Mouse (Mus musculus): ENCODE data around the gene Prkar2a. TPM values are rescaled to one million over a fixed set of nuclear protein-coding genes. Genes with fewer than 3 reads are reported as not detected.

Prkar2a gene
- polyA plus RNA-seq, 2 experiments: 18.5 to 33.6 TPM

- H3K9ac ChIP-seq (ENCODE audit: low read depth, low read length, severe bottlenecking): no peak overlapping the region
- no peak for TF ChIP-seq POLR2A (IDR thresholded peaks at IDR 0.05; ENCODE audit: borderline replicate concordance, extremely low read depth, insufficient read depth, insufficient read length)
- no peaks in the 10 kb centered on the region for H3K4me1 ChIP-seq (ENCODE audit: control insufficient read depth, insufficient read depth, low read length)
- H3K4me2 ChIP-seq (replicated peaks; ENCODE audit: low read depth, low read length, severe bottlenecking): no peak overlapping the region
- no peaks in the 10 kb centered on the region for H3K9me3 ChIP-seq (ENCODE audit: control insufficient read depth, low read length)
- H3K27ac ChIP-seq (replicated peaks; ENCODE audit: low read depth, low read length): no peak overlapping the region
- ATAC-seq (ENCODE audit: low FRiP score, low read depth) (no peak), DNase-seq (ENCODE audit: low spot score) (no peak)
- H3K4me3 ChIP-seq (replicated peaks; ENCODE audit: low read length): no peak overlapping the region
- no peaks in the 10 kb centered on the region for H3K27me3 ChIP-seq (ENCODE audit: control insufficient read depth, insufficient read depth, low read length)
- 51% methylated on average over 2 of the region's 2 CpGs for WGBS
- peaks cover 33% of the 10 kb centered on the region for H3K36me3 ChIP-seq (ENCODE audit: control insufficient read depth, insufficient read depth, low read length)
These were observed 16.0 kb upstream of the Prkar2a start for GRCm38 (mm10) chr9:108673151-108673550.

GRCm38 (mm10) chr9:108680026-108680425, 9.1 kb upstream of the Prkar2a start:
- ATAC-seq (ENCODE audit: low FRiP score, low read depth): no peak
- no peaks in the 10 kb centered on the region for H3K27me3 ChIP-seq (ENCODE audit: control insufficient read depth, insufficient read depth, low read length)
- H3K36me3 ChIP-seq (ENCODE audit: control insufficient read depth, insufficient read depth, low read length): peaks cover 31% of the 10 kb centered on the region
- no peak for DNase-seq (ENCODE audit: low spot score)
- no peak overlapping the region for H3K4me3 ChIP-seq (replicated peaks; ENCODE audit: low read length)
- no peaks in the 10 kb centered on the region for H3K4me1 ChIP-seq (ENCODE audit: control insufficient read depth, insufficient read depth, low read length)
- no peak overlapping the region for H3K4me2 ChIP-seq (replicated peaks; ENCODE audit: low read depth, low read length, severe bottlenecking)
- no peaks in the 10 kb centered on the region for H3K9me3 ChIP-seq (ENCODE audit: control insufficient read depth, low read length)
- H3K27ac ChIP-seq (replicated peaks; ENCODE audit: low read depth, low read length): no peak overlapping the region
- 89% methylated on average over 15 of the region's 15 CpGs for WGBS
- no peak overlapping the region for H3K9ac ChIP-seq (ENCODE audit: low read depth, low read length, severe bottlenecking)
- TF ChIP-seq POLR2A (IDR thresholded peaks at IDR 0.05; ENCODE audit: borderline replicate concordance, extremely low read depth, insufficient read depth, insufficient read length): no peak

DNA sequence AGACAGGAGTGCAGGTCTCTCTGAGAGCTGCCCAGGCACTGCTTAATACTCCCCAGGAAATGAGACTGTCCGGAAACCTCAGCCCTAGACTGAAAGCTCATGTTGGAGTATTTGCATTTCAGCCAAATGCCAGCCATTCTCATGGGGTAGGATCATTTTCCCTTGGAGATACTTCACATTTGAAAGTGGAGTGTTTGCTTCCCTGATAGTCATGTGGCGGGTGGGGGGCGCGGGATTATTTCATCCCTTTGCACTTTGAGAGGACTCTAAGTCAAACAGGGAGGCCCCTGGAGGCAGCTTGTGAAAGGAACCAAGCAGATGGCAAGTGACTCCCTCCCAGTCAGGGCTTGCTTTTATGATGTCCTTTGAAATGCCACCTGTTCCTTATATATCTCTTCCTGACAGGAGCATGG, 2.6 kb upstream of the Prkar2a start:
- no peak overlapping the region for H3K9ac ChIP-seq (ENCODE audit: low read depth, low read length, severe bottlenecking)
- H3K27me3 ChIP-seq (ENCODE audit: control insufficient read depth, insufficient read depth, low read length): no peaks in the 10 kb centered on the region
- no peaks in the 10 kb centered on the region for H3K9me3 ChIP-seq (ENCODE audit: control insufficient read depth, low read length)
- peaks cover 17% of the 10 kb centered on the region for H3K36me3 ChIP-seq (ENCODE audit: control insufficient read depth, insufficient read depth, low read length)
- TF ChIP-seq POLR2A (IDR thresholded peaks at IDR 0.05; ENCODE audit: borderline replicate concordance, extremely low read depth, insufficient read depth, insufficient read length): no peak
- peak; percentile 53; the same call in 1 of the 2 replicates for ATAC-seq (ENCODE audit: low FRiP score, low read depth)
- no peak overlapping the region for H3K4me3 ChIP-seq (replicated peaks; ENCODE audit: low read length)
- 24% methylated on average over 4 of the region's 4 CpGs for WGBS
- no peak overlapping the region for H3K4me2 ChIP-seq (replicated peaks; ENCODE audit: low read depth, low read length, severe bottlenecking)
- DNase-seq (ENCODE audit: low spot score): peak; percentile 20
- peaks cover 2% of the 10 kb centered on the region; the same call in 1 of the 2 replicates for H3K4me1 ChIP-seq (ENCODE audit: control insufficient read depth, insufficient read depth, low read length)
- no peak overlapping the region for H3K27ac ChIP-seq (replicated peaks; ENCODE audit: low read depth, low read length)

DNA sequence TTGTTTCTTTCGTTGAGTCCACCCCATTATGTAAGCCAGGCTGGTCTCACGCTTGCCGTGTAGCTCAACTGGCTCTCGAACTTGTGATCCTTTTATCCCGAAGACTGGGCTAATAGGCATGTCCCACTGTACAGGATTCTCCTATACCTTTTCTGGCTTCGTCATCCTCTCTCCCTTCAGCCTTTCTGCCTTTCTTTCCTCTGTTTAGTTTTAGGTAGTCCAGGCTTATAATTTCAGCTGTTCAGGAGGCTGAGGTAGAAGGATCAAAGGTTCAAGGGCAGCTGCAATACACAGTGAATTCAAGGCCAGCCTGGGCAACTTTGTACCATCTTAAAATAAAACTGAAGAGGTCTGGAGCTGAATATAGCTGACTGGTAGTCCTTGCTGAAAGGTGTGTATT, 1.9 kb upstream of the Prkar2a start:
- H3K4me2 ChIP-seq (replicated peaks; ENCODE audit: low read depth, low read length, severe bottlenecking): no peak overlapping the region
- no peaks in the 10 kb centered on the region for H3K27me3 ChIP-seq (ENCODE audit: control insufficient read depth, insufficient read depth, low read length)
- peaks cover 5% of the 10 kb centered on the region for H3K4me1 ChIP-seq (ENCODE audit: control insufficient read depth, insufficient read depth, low read length)
- TF ChIP-seq POLR2A (IDR thresholded peaks at IDR 0.05; ENCODE audit: borderline replicate concordance, extremely low read depth, insufficient read depth, insufficient read length): no peak
- DNase-seq (ENCODE audit: low spot score) (no peak), ATAC-seq (ENCODE audit: low FRiP score, low read depth) (no peak)
- no peak overlapping the region for H3K27ac ChIP-seq (replicated peaks; ENCODE audit: low read depth, low read length)
- WGBS: 70% methylated on average over 6 of the region's 6 CpGs
- H3K4me3 ChIP-seq (replicated peaks; ENCODE audit: low read length): no peak overlapping the region
- H3K9ac ChIP-seq (ENCODE audit: low read depth, low read length, severe bottlenecking): no peak overlapping the region
- H3K36me3 ChIP-seq (ENCODE audit: control insufficient read depth, insufficient read depth, low read length): peaks cover 12% of the 10 kb centered on the region; the same call in 1 of the 2 replicates
- H3K9me3 ChIP-seq (ENCODE audit: control insufficient read depth, low read length): no peaks in the 10 kb centered on the region

DNA sequence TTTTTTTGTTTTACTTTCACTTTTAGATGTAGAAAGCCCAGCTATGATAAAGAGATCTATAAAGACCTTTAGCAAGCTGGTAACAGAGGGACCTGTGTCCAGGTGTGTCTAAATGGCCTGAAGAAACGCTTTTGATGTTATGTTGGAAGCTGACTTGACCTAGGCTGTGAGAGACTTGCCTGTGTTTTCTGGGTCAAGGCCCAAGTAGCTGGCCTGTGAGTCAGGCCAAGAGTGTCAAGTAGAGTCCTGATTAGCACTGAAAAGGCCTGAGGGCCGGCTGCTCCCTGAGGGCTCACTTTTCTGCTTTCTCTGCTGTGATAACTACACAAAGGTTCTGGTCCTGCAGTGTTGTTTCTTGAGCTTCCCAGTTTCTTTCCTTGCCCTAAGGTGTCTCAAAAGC, 1.4 kb upstream of the Prkar2a start:
- H3K4me3 ChIP-seq (replicated peaks; ENCODE audit: low read length): no peak overlapping the region
- H3K9me3 ChIP-seq (ENCODE audit: control insufficient read depth, low read length): no peaks in the 10 kb centered on the region
- H3K9ac ChIP-seq (ENCODE audit: low read depth, low read length, severe bottlenecking): no peak overlapping the region
- no peak for TF ChIP-seq POLR2A (IDR thresholded peaks at IDR 0.05; ENCODE audit: borderline replicate concordance, extremely low read depth, insufficient read depth, insufficient read length)
- peaks cover 5% of the 10 kb centered on the region for H3K4me1 ChIP-seq (ENCODE audit: control insufficient read depth, insufficient read depth, low read length)
- no peaks in the 10 kb centered on the region for H3K27me3 ChIP-seq (ENCODE audit: control insufficient read depth, insufficient read depth, low read length)
- 58% methylated on average over 2 of the region's 2 CpGs for WGBS
- no peak overlapping the region for H3K27ac ChIP-seq (replicated peaks; ENCODE audit: low read depth, low read length)
- H3K36me3 ChIP-seq (ENCODE audit: control insufficient read depth, insufficient read depth, low read length): 0 out of 2 replicates have a peak, but pooled peaks cover 7% of the 10 kb centered on the region
- no peak for ATAC-seq (ENCODE audit: low FRiP score, low read depth)
- DNase-seq (ENCODE audit: low spot score): no peak
- no peak overlapping the region for H3K4me2 ChIP-seq (replicated peaks; ENCODE audit: low read depth, low read length, severe bottlenecking)

- no peak for TF ChIP-seq POLR2A (IDR thresholded peaks at IDR 0.05; ENCODE audit: borderline replicate concordance, extremely low read depth, insufficient read depth, insufficient read length)
- peaks cover 11% of the 10 kb centered on the region for H3K4me1 ChIP-seq (ENCODE audit: control insufficient read depth, insufficient read depth, low read length)
- 75% methylated on average over 9 of the region's 9 CpGs for WGBS
These were observed 663 bp upstream of the Prkar2a start for GRCm38 (mm10) chr9:108688451-108688850.

More at GRCm38 (mm10) chr9:108688451-108688850, 663 bp upstream of the Prkar2a start:
- no peak overlapping the region for H3K4me3 ChIP-seq (replicated peaks; ENCODE audit: low read length)
- no peak overlapping the region for H3K27ac ChIP-seq (replicated peaks; ENCODE audit: low read depth, low read length)
- DNase-seq (ENCODE audit: low spot score) (no peak), ATAC-seq (ENCODE audit: low FRiP score, low read depth) (no peak)
- no peaks in the 10 kb centered on the region for H3K27me3 ChIP-seq (ENCODE audit: control insufficient read depth, insufficient read depth, low read length)
- no peaks in the 10 kb centered on the region for H3K9me3 ChIP-seq (ENCODE audit: control insufficient read depth, low read length)
- no peak overlapping the region for H3K9ac ChIP-seq (ENCODE audit: low read depth, low read length, severe bottlenecking)
- no peak overlapping the region for H3K4me2 ChIP-seq (replicated peaks; ENCODE audit: low read depth, low read length, severe bottlenecking)
- 0 out of 2 replicates have a peak, but pooled peaks cover 4% of the 10 kb centered on the region for H3K36me3 ChIP-seq (ENCODE audit: control insufficient read depth, insufficient read depth, low read length)
